Mouse (Mus musculus): Measurements from ENCODE around the gene Dclk3. TPM values are rescaled to one million over a fixed set of nuclear protein-coding genes. Genes with fewer than 3 reads are reported as not detected.

Dclk3 gene
- polyA plus RNA-seq, 2 experiments from 2014 or later: not detected

GRCm38 (mm10) chr9:111490583-111490982 is 51.7 kb downstream of the Dclk3 start:
- ATAC-seq: no peak

- no peak for ATAC-seq
These were observed 52.4 kb downstream of the Dclk3 start for GRCm38 (mm10) chr9:111491280-111491679.

- ATAC-seq: no peak
These were observed 54.6 kb downstream of the Dclk3 start for GRCm38 (mm10) chr9:111493490-111493889.

- ATAC-seq: no peak
These were observed 56.7 kb downstream of the Dclk3 start for GRCm38 (mm10) chr9:111495561-111495960.

GRCm38 (mm10) chr9:111497074-111497811 is 58.4 kb downstream of the Dclk3 start:
- ATAC-seq: no peak

GRCm38 (mm10) chr9:111500211-111500610 is 61.3 kb downstream of the Dclk3 start:
- no peak for ATAC-seq

GRCm38 (mm10) chr9:111506075-111506474 is 67.2 kb downstream of the Dclk3 start:
- no peak for ATAC-seq

- no peak for ATAC-seq
These were observed 75.9 kb downstream of the Dclk3 start for GRCm38 (mm10) chr9:111514586-111515473.

- ATAC-seq: no peak
These were observed 76.7 kb downstream of the Dclk3 start for GRCm38 (mm10) chr9:111515536-111515935.

GRCm38 (mm10) chr9:111522226-111522625 is 83.3 kb downstream of the Dclk3 start:
- no peak for ATAC-seq

GRCm38 (mm10) chr9:111523111-111523510 is 84.2 kb downstream of the Dclk3 start:
- ATAC-seq: no peak

- no peak for ATAC-seq
These were observed 85.0 kb downstream of the Dclk3 start for GRCm38 (mm10) chr9:111523871-111524270.

GRCm38 (mm10) chr9:111534744-111535423 is 96.0 kb downstream of the Dclk3 start:
- ATAC-seq: no peak

GRCm38 (mm10) chr9:111535445-111536064 is 96.7 kb downstream of the Dclk3 start:
- no peak for ATAC-seq

Other genes with a start within 250 kb of the Dclk3 start
- gene Mlh1, start 167.3 kb upstream of the Dclk3 start, polyA plus RNA-seq (2017; shearing (Covaris generic)): 10 to 100 TPM; 14.8 to 22.1 TPM
- gene Epm2aip1, start 167.2 kb upstream of the Dclk3 start, polyA plus RNA-seq (2017; shearing (Covaris generic)): 1 to 10 TPM; 7.2 to 8.4 TPM
- not detected for gene Trank1, start 127.3 kb upstream of the Dclk3 start, polyA plus RNA-seq (2017; shearing (Covaris generic))

Data from CD4-positive, CD25-positive, alpha-beta regulatory T cell, adult 4 months (primary cell).